Mouse (Mus musculus) ES-Bruce4 (cell line): ENCODE data around the gene Rcor3.

Source experiments
- EP300 ChIP-seq: IDR thresholded peaks from 2 replicates; pipeline ENCODE4 v1.6.1; 2011; ENCODE audit warnings: low read depth, low read length; ENCODE audit not compliant: insufficient read depth
- POLR2A ChIP-seq: IDR thresholded peaks from one replicate; pipeline ENCODE4 v1.8.1; 2011; ENCODE audit warnings: low read length; ENCODE audit not compliant: insufficient read depth

DNA sequence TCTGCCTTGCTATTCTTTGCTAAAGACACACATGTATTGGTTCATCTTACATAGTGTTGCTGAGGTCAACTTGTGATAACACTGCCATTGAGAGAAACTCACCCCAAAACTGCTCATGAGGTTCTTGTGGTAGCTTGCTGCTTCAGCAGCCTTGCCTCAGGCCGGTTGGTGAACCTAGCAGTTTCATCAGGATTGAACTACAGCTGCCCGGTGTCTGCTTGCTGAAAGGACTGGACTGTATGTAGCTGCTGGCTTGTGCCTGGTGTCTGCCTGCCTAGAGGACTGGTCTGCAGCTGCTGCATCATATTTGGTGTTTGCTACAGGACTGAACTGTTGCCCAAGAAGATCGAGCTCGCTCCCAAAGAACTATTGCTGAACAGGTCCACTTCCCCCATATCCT lies 61.8 kb downstream of the Rcor3 start:
- TF ChIP-seq EP300 (no peak), POLR2A (no peak)
